Comparison of ENCODE assay signal across 18 mouse cellular contexts in genomic region chr2:43182105-43182504, GRCm38 (mm10).
"Had no signal": no experiment of that assay in that cellular context is flagged by ENCODE, and none has a peak within 500 bp of the region (broad histone marks: within the 10 kb centered on the region; RNA-seq: fewer than 3 reads in every experiment).

No protein-coding gene starts in this region.

- H3K9ac ChIP-seq: liver, embryonic 13.5 days; liver, embryonic 15.5 days; liver, postnatal 0 days; lung, embryonic 15.5 days; neural tube, embryonic 12.5 days; stomach, embryonic 15.5 days had no signal

- H3K4me3 ChIP-seq: liver, embryonic 13.5 days; liver, embryonic 15.5 days; lung, embryonic 15.5 days; megakaryocyte, embryonic 14.5 days; neural tube, embryonic 12.5 days; stomach, embryonic 15.5 days had no signal

- ATAC-seq: liver, postnatal 0 days; lung, postnatal 0 days had no signal

- DNase-seq: liver, embryonic 13.5 days; liver, postnatal 0 days; lung, adult 2 months; lung, postnatal 14 days; lung, postnatal 36 days; right cerebral cortex, postnatal 14 days; thymus, adult 2 months; thymus, postnatal 25 days; thymus, postnatal 4 days had no signal

- H3K4me2 ChIP-seq: liver, embryonic 11.5 days; liver, embryonic 13.5 days; liver, embryonic 15.5 days; lung, embryonic 15.5 days; neural tube, embryonic 12.5 days; stomach, embryonic 15.5 days had no signal

- H3K9me3 ChIP-seq: liver, embryonic 13.5 days; liver, embryonic 15.5 days; lung, embryonic 15.5 days; megakaryocyte, embryonic 14.5 days; neural tube, embryonic 12.5 days; stomach, embryonic 15.5 days had no signal

- H3K27me3 ChIP-seq: liver, embryonic 13.5 days; liver, embryonic 15.5 days; lung, embryonic 15.5 days; megakaryocyte, embryonic 14.5 days; neural tube, embryonic 12.5 days; stomach, embryonic 15.5 days had no signal

- H3K27ac ChIP-seq: liver, embryonic 13.5 days; liver, embryonic 15.5 days; lung, embryonic 15.5 days; macrophage; neural tube, embryonic 12.5 days; stomach, embryonic 15.5 days; stomach, postnatal 0 days had no signal

- H3K4me1 ChIP-seq: liver, embryonic 13.5 days; liver, embryonic 15.5 days; lung, embryonic 15.5 days; megakaryocyte, embryonic 14.5 days; neural tube, embryonic 12.5 days; stomach, embryonic 15.5 days had no signal

- H3K36me3 ChIP-seq: liver, embryonic 13.5 days; liver, embryonic 15.5 days; lung, embryonic 15.5 days; neural tube, embryonic 12.5 days; stomach, embryonic 15.5 days had no signal
